Mouse (Mus musculus) WW6 (cell line): ENCODE measurements around the gene Il6st.

Experiments
- DNase-seq: peaks from one replicate; pipeline ENCODE4 v3.0.0-alpha.2; 2013; ENCODE audit warnings: low read depth, low spot score

The Il6st gene

DNA sequence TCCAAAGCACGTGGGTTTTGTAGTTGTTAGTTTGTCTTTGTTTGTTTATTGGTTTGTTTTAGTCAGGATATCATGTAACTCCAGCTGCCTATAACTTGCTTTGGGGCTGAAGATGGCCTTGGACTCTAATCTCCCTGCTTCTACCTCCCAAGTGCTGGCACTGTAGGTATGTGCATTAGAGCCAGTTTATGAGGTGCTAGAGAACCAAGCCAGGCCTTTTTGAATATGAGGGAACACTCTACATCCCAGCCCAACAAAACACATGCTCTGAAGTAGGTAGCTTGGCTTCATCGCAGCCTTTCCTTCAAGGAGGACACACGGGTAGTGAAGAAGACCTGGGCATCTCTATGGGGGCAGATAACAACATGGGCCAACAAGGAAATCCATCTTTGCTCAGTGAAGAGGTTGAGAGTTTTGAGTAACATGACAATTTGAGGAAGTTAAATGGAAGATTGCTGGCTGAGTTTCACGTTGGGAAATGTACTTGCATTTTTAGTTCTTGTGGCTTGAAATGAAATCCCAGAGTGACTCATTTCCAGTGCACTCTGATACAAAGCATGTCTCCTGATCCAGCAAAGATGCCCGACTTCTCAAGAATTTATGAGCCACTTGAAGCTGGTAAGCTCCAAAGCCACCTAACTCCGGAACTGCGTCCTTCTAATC, 20.9 kb upstream of the Il6st start:
- DNase-seq: no peak

DNA sequence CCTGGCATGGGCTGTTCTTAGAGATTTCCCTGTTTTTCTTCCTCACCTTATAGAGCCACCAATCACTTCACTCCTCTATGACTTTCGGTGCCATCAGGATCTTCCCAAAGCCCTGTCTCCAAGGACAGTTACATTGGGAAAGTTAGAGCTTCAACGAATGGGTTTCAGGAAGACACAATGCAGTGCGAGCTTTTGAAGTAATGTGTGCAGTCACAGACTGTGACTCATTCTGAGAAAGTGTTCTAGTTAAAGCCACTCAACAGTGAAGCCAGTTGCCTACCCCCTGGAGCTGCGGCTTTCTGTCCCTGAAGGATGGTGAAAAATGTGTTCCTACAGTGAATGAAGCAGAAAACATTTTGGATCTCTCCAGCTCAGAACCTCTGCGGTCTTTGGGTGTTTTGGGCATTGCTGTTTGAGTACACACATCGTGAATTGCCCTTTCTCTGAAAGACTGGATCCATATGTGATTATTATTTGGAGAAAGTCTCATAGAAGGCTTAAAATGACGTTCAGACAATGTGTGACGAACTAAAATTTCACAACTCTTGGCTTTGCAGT, 16.7 kb upstream of the Il6st start:
- no peak for DNase-seq

DNA sequence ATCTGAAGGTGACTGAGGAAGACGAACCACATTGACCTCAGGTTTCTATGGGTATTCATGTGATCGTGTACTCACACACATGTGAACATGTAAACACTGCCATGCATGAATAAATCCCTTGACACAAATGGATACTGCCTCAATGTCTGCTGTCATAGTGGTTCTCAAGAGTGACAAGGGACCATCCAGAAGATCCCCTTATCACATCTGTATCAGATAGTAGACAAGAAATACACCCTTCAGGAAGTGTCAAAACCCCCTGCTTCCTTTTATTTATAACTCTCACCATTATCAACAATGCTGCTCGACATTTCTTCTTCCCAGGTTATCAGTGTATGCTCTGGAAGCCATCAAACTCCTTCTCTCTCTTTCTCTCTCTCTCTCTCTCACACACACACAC, 13.7 kb upstream of the Il6st start:
- no peak for DNase-seq

DNA sequence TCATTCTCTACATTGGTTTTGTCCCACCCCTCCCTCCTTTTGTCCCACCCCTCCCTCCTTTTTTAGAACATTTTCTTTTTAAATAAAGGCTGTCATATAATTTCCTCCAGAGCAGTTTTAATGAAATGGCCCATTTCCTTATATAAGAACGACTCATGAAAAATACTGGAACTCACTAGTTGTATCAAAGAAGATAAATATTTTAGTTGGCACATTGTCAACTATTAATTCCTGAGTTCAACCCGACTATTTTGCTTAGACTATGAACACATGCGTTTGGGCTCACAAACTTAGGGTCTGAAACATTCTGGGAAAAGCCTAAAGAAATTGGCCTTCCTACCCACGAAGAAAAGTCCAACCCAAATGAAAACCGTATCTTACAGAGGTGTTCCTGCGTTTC, 6.5 kb upstream of the Il6st start:
- no peak for DNase-seq

DNA sequence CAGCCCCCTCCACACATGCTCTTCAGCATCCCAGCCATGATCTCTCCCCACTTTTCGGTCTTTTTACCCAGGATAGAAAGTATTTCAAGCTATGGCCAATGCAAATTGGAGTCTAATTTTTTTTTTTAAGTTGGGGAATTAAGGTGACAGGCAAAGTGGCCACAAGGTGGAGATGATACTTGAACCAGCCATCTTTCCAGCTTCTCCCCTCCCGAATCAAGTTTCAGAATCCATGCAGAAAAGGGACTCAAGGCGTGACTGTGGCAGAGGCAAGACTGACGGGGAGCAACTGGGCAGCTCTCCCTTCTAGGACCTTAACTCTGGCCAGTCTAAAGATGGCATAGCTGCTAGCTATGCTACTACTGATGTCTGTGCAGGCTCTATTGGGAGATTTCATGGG, 5.9 kb upstream of the Il6st start:
- no peak for DNase-seq

DNA sequence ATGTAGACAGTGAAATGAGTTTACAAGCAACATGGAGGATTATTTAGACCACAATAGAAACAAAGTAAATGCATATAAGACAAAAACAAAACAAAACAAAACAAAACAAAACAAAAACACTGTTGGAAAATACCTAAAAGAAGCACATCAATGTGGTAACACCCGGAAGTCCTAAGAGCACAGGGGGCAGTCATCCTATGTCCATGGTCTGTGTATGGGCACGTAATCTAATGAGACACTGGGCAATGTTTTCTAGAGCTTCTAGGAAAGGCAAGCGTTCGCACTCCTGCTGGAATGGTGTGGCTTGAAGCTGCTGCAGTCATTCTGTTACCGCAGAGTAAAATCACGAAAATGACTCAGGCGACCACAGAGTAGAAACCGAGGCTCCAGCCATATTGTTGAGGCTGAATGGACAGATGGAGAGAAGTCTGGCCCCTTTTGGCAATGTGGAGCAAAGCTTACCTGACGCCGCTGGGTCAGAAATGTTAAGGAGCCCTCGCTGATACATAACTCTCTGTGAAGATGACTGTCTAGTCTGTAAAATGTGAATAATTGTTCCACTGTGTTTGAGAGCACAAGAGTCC, 5.3 kb upstream of the Il6st start:
- DNase-seq: no peak

DNA sequence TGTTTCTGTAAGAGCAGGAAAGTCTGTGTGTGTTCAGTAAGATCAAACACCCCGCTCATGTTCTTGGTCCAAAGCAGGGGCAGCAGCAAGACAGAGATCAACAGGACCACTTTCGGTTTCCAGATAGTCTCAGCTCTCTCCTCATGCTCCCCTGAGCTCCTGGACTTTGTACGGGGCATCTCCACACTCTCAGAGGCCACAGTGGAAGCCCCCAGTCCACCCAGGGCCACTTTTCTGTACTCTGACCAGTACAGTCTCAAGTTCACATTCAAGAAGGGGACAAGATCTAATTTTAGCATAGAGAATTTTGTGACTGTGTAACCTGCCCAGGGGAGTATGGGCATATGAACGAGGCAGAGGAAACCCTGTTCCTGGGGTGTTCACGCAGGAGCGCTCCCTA, 3.9 kb upstream of the Il6st start:
- no peak for DNase-seq

DNA sequence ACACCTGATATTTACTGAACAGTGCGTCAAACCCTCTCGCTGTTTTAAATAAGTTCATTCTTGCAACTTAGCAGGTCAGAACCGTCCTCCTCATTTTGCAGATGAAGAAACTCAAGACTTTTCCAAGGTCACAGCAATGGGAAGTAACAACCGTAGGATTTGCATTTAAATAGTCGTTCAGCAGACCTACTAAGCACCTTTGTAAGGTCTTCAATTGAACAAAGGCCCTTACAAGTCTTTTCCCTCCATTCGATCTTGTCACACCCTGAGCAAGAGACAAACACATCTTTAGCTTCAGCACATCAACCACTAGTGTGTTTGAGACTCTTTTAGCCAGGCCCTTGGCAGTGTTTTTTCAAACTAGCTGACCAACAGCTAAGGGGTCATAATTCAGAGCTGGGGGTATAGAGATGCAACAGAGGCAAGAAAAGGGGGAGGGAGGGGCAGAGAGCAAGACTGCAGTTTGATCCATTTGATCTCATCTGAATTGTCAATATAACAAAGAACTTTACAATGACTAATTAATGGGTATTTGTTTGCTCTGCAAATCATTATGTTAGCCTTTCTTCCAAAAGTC, 1.4 kb upstream of the Il6st start:
- DNase-seq: no peak

DNA sequence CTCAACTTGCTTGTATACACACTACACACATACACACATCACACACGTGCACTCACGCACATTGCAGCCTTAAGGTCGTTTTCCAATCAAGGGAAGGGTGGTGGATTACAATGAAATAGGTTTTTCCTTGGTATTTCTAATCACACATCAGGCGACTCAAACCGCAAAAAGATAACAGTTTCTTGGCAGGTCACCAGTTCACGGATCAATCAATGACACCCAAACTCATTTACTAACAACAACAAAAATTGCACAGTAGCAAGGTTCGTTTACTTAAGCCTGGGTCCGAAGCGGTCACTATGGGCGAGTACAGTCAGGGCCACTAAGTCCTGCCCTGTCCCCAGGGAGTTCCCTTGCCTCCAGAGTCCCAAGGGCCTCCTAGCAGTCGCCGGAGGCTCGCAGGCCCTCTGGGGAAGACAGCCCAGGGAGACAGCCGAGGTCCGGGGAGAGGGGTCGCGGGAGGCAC, 500 bp upstream of the Il6st start:
- DNase-seq: no peak

DNA sequence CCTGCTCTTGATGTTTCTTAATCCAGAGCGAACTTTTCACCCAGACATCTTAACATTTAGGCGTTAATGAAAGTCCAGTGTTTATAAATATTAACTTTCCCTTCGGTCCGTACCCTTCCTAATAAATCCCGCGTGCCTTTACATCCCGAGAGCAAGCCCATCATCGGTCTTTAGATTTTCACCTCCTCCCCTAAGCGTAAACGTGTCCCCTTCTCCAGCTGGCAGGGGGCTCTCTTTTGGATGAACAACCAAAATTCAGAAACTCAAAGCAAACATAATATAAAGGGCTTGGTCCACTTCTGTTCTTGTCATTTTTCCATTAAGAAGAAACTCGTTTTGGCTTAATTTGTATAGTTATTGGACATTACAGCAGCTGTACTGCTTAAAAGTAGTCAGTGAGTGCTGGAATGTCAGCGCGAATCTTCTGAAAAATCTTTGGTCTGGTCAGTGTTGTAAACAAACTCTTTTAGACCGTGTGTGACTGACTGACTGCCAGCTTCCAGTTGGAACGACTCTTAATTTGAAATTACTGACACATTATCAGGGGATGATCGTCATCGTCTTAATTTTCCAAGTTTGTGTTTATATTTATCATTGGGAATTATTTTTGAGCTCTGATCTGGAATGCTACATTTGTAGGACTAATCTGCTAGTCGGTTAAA, 887 bp downstream of the Il6st start:
- no peak for DNase-seq

DNA sequence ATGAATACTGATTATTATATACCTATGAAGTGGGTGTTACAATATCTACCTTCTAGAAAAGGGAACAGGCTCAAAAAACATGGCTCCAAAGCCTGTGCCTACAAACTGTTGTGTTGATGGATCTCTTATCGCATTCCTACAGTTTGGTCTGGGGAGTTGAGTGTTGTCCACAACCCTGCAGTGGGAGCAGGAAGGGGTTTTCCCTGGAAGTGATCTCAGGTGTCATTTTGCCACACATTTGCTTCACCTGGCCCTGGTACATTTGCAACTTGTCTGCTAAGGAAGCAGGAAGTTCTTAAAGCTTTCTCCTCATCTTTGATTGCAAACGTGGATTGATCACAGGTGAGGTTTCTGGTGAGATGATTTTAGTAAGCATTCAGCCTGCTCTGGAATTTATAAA, 1.7 kb downstream of the Il6st start:
- no peak for DNase-seq

DNA sequence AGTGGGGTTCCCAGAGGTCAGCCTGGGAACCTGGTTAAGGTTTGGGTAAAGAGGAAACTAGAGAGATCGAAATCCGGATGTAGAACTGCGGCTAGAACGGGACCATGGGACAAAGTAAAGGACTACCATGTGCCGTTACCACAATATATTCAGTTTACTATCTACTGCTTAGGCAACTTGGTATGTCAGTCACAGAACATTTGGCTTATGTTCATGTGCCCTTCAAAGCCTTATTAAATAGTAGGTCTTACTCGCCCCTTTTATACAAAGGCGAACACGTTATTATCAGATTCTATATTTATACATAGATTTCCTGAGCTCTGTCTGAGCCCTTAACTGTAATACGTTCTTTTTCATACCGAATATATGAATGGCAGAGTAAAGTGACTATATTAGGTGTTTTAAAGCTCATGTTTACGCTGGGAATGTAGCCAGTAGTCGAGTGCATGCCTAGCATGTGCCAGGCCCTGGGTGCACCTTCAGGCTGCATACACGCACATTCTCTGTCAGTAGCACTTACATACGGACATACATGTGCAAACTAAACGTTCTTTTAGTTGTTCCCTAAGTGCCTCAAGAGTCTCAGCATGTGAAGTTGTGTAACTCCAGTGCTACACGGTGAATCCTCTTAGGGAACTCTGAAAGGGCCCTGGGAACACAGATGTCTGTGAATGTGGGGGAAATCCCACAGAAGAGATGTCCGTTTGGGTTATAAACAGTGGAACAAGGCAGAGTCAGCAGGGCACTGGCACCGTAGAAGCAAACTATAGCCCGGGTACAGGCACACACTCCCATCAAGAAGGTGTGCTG, 2.5 kb downstream of the Il6st start:
- DNase-seq: no peak

DNA sequence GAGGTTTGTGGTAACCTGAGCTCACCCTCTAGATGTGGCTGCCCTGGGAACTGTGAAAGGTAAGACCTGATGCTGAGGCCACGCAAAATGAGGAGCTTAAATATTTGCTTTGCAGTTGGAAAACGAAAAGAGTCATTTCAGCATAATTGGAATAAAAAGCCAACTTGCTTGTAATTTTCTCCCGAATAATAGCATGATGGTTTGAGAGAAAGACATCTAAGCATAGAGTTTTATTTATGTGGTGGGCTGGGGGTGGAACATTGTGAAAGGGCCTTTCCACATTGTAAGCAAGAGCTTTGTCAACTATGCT, 3.0 kb downstream of the Il6st start:
- no peak for DNase-seq

DNA sequence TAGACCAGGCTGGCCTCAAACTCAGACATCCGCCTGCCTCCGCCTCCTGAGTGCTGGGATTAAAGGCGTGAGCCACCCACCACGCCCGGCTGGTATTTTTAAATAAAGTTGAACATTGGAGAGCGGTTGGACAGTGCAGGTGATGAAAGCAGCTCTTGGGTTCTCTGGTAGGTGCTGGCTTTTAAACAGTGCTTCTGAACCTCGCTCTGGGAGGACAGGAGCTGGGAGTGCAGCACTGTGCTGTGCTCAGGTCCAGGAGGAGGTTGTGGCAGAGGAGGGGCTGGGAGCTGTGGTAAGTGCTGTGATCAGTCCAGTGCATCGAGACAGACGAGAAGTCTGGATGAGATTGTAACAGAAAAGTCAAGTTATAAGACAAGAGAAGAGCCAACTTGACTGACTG, 3.5 kb downstream of the Il6st start:
- DNase-seq: no peak

DNA sequence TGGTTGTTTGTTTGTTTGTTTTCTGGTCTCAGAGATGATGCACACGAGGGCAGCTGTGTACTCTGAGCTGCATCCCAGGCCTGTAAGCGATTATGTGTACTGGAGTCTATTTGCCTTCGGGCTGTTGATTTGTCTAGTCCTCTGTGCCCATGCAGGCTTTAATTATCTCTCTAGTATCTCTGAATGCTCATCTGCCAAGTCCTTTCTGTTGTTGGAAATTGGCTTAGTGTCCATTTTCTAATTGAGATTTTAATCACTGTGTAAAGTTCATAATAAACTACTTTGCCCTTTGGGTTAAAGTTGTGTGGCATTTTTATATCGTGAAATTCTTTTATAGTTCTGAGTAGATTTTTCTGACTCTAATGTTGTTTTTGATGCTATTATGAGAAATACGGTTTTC, 5.6 kb downstream of the Il6st start:
- DNase-seq: no peak

DNA sequence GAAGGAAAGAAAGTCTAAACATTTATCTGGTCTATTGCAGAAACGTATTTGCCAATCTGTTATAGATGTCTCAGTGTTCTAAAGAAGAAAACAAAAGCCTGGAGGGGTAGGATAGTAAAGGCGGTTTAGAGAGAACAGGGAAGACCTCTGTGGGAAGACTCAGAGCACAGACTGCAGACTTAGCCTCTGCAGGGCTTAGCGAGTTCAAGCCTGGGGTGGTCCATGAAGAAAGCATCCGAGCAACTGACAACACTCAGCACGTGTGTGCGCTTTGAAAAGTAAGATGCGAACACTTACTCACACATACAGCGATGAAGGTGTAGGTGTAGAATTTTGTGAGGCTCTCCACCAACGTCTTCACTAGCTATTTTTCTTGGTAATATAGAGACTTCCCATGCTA, 7.3 kb downstream of the Il6st start:
- no peak for DNase-seq

DNA sequence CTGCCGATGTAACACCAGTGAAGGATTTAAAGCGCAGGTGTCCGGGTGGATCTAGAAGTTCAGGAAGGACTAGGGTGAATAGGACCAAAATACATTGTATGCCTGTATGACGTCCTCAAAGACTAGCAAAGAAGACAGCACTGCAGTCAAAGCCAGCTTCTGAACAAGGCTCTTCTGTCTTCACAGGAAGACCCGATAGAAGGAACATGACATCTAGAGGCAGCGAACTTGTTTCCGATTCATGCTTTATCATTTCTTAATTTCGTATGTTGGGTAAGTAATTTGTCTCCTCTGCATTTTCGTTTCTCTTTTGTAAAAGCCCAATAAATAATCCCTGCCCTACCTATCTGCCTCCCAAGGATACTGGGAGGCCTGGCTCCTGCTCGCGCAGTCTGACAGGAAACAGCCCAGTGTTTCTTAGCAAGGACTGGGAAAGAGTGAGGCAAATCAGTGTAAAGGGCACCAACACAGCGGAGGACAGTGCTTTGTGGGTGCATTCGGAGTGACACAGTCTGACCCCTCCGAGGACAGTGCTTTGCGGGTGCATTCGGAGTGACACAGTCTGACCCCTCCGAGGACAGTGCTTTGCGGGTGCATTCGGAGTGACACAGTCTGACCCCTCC, 8.6 kb downstream of the Il6st start:
- no peak for DNase-seq

DNA sequence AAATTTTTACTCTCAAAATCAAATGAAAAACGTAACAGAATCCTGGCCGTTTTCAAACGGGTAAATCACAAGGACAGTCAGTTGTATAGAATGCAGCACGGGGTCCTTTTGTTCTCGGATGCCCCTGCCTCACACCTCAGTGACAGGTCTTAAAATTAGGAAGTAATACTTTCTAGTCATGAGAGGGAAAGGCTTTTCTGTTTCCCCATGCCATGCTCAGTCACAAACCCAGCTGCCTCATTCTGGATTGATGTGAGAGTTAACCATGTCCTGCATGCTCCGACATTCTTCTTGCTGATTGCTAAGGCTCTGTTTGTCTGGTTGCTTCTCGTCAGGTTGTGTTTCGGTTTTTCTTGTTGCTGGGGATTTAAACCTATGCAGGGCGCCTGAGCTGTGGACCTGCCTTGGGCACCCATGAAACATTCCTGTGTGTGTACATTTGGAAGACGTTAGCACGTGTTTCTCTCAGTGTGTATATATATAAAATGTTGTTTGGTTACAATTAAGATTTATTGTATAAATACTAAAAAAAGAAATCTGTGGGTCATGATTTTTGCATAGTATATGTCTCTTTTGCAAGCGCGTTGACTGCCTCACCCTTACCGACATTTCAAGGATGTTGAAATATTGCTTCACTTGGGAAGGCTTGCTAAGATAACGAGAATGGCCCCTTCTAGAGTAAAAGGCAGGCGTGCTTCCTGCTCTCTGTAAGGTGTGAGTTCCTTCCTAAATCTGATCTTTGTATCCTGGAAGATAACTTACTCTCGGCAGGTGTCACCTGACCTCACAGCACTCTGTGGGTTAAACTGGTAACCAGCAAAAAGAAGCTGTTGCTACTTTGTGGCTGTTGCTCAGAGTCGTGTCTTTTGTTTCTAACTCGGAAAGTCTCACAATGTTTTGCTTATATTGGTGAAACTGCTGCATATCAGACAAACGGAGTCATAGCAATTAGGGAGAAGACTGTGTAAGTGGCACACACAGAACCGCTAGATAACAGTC, 10.2 kb downstream of the Il6st start:
- DNase-seq: no peak

DNA sequence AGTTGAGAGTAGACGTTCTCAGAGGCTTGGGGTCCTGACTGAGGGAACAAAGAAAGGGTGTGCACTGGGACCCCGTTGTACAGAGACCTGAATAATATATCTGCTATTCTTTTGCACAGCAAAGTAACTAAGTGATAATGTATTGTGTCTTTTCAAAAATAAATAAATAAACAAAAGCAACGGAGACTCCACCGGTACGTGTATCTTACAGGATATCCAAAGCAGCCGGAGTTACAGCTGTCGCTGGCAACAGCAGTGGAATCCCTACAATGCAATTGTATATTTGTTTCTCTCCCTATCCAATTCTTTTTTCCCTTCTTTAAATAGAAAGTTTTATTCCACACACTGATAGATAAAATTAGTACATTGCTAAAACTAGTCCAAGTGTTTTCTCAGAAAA, 15.2 kb downstream of the Il6st start:
- no peak for DNase-seq

DNA sequence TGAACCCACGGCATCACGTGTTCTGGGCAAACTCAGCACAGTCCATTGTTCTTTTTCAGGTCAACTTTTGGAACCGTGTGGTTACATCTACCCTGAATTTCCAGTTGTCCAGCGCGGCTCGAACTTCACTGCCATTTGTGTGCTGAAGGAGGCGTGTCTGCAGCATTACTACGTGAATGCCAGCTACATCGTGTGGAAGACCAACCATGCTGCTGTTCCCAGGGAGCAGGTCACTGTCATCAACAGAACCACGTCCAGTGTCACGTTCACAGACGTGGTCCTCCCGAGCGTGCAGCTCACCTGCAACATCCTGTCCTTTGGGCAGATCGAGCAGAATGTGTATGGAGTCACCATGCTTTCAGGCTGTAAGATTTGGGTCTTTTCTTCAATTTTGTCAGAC, 16.1 kb downstream of the Il6st start:
- DNase-seq: no peak
